Mouse (Mus musculus) megakaryocyte, embryonic 14.5 days (primary cell): ENCODE data around the gene Rpap3. TPM values are rescaled to one million over a fixed set of nuclear protein-coding genes. Genes with fewer than 3 reads are reported as not detected.
A peak's percentile ranks its signal among the peaks of the same experiment; 100 is the strongest.

Experiments used
- H3K27me3 ChIP-seq: replicated peaks from 2 replicates; pipeline ENCODE3; 2012; ENCODE audit warnings: inconsistent platforms
- H3K36me3 ChIP-seq: replicated peaks from 2 replicates; pipeline ENCODE3; 2012; ENCODE audit warnings: low read length, inconsistent platforms, mixed read lengths
- H3K4me1 ChIP-seq: 2 replicates; pipeline ENCODE4 v1.6.1; 2012; ENCODE audit warnings: inconsistent platforms
- H3K4me3 ChIP-seq: replicated peaks from 2 replicates; pipeline ENCODE3; 2012; ENCODE audit warnings: moderate library complexity, mild to moderate bottlenecking, inconsistent platforms
- H3K9me3 ChIP-seq: 2 replicates; pipeline ENCODE4 v1.6.1; 2012; ENCODE audit warnings: inconsistent platforms
- FLI1 ChIP-seq: IDR thresholded peaks from 2 replicates; pipeline ENCODE4 v1.6.1; 2012; ENCODE audit warnings: low read length, inconsistent platforms, mixed read lengths
- GATA1 ChIP-seq: IDR thresholded peaks from 3 replicates; pipeline ENCODE4 v1.6.1; 2012; ENCODE audit warnings: mixed read lengths, low read length, inconsistent platforms, borderline replicate concordance
- polyA plus RNA-seq: library from polyadenylated mRNA; stranded (reverse); fragments of >175 nt; gene quantifications from 2 replicates; pipeline ENCODE4 v1.2.3, GENCODE M21; 2012; ENCODE audit warnings: low replicate concordance; ENCODE audit not compliant: insufficient read depth

Gene Rpap3
- polyA plus RNA-seq, 1 experiment = 8.6 TPM

DNA sequence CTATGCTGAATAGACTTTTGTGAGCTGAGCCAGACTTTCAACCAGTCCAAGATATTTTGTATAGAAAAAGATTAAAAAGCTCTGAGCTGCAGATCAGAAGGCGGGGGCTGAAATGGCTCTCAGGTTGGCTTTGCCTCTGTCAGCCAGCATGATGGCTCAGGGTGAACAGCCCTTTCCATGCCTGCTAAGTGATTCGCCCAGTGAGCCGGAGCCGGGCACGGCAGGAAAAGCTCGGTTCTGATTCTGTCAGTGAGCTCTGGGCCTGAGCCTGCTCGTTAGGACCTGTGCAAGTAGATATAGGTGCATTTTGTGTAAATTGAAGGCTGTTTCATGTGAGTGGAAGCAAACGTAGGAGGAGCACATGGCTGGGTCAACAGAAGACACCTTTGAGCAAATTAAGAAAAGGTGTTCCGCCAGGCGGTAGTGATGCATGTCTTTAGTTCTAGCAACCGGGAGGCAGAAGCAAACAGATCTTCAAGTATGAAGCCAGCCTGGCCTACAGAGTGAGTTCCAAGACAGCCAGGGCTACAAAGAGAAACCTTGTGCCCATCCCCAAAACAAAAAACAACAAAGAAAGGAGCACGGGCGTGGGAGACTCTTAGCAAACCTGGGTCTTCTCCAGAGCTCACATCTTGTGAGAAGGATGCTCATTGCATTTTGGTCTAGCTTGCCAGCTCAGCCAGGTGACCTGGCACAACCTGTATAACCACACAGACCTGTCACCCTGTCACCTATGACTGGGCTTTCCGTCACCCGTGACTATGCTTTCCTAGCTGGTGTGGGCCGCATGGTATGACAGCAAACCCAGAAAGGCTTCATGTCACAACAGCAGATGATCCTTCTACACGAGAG, 18.9 kb upstream of the Rpap3 start:
- peaks cover 87% of the 10 kb centered on the region for H3K27me3 ChIP-seq
- H3K4me3 ChIP-seq = no peak overlapping the region
- H3K4me1 ChIP-seq = peaks cover 25% of the 10 kb centered on the region
- H3K9me3 ChIP-seq = peaks cover 13% of the 10 kb centered on the region
- TF ChIP-seq FLI1 = no peak
- TF ChIP-seq GATA1 = no peak
- no peaks in the 10 kb centered on the region for H3K36me3 ChIP-seq

DNA sequence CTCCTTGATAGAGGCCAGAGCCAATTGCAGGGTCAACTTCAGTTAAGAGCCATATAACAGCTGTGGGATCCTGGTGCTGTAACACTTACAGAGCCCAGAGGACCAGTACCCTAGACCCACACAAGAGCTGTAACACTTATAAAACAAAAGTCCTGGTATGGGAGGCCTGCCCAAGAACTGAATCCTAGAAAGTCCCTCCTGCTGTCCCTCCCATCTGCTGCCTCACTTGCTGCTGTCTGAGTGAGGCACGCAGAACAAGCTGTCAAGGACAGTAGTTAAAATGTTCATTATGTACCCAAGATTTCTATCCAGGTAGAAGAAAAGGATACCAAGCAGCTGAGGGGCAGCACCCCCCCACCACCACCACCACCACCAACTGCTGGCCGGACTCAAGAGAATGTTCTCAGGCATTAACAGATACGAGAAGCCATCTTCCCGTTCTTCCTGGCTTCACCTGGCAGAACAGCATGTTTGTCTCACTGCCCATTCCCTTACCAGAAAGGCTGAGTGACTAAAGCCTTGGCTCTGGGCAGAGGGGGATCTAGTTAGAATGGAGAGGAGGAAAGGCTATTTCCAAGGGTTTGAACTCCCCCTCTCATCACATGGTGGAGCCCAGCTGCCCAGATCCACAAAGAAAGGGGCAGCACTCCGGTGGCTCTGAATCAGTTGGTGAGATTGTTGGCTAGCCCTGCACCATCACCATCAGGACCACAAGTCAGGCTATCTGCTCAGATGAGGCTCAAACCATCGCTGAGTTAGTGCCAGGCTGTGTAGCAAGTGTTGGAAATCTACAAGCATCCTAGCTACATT, 18.1 kb upstream of the Rpap3 start:
- H3K4me1 ChIP-seq = peaks cover 25% of the 10 kb centered on the region
- H3K9me3 ChIP-seq = peaks cover 13% of the 10 kb centered on the region
- H3K4me3 ChIP-seq = no peak overlapping the region
- H3K36me3 ChIP-seq = no peaks in the 10 kb centered on the region
- TF ChIP-seq FLI1 = no peak
- no peak for TF ChIP-seq GATA1
- H3K27me3 ChIP-seq = peaks cover 87% of the 10 kb centered on the region

DNA sequence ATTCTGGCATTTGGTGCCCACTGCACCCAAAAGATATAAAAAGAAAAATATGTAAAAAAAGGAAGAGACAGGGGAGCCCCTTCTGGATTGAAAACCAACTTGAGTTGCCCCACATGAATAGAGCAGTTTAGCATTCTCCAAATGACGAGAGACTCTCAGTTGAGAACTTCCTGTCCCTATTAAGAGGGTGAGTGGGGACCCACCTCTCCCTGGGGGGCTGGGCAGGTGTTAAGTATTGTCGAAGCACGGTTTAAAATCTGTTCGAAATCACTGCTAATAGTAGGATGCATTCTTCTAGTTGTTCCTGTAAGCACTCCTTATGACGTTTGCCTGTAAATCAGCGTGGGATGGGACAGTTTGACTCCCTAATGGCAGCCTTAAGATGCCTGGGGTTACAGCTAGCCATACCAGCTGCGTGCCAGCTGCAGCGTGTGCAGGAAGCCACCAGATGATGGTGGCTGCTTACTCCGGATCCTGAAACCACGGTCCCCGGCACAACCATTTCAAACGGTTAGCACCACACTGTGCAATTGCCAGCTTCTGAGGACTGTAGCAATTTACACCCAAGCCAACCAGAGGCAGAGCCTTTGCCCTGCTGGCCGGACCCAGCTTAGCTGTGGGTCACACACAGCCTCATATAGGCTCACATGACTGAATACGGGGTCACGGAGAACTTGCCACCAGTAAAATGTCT, 15.5 kb upstream of the Rpap3 start:
- peak overlapping the region; percentile 42 for H3K4me3 ChIP-seq
- no peak for TF ChIP-seq FLI1
- TF ChIP-seq GATA1 = no peak

DNA sequence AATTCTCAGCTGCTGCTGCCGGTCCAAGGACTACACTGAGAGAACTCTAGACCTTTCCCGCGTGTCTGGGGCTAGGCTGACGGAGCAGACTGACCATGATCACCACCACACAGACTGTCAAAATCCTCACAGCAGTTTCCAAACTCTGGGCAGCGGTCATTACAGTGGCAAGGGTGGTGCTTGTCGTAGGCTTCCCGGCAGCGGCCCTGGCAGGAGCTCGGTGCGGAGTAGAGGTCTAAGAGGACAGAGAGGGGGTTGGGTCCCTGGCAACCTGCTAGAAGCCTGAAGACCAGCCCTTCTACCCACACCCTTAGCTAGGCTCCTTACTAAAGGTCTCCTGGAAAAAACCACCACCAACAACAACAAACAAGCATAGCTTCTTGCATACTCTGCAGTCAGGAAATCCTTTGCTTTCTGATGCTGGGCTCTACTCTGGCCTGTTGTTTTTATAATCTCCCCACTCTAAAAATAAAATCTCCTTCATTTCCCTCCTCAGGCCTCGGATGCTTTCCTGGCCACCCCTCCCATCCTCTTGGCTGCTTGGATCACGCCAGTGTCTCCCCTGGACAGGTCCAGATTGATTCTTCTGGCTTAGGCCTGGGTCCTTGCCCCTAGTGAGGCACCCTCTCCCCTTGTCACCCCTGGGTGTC, 14.5 kb upstream of the Rpap3 start:
- Histone ChIP-seq H3K4me1 (peaks cover 12% of the 10 kb centered on the region), H3K9me3 (peaks cover 13% of the 10 kb centered on the region), H3K27me3 (peaks cover 71% of the 10 kb centered on the region), H3K36me3 (no peaks in the 10 kb centered on the region), H3K4me3 (no peak overlapping the region)
- TF ChIP-seq GATA1 = no peak
- no peak for TF ChIP-seq FLI1

More for the DNA sequence above, 15.5 kb upstream of the Rpap3 start:
- H3K27me3 ChIP-seq = peaks cover 76% of the 10 kb centered on the region
- peaks cover 13% of the 10 kb centered on the region for H3K9me3 ChIP-seq
- peaks cover 12% of the 10 kb centered on the region for H3K4me1 ChIP-seq
- H3K36me3 ChIP-seq = no peaks in the 10 kb centered on the region

DNA sequence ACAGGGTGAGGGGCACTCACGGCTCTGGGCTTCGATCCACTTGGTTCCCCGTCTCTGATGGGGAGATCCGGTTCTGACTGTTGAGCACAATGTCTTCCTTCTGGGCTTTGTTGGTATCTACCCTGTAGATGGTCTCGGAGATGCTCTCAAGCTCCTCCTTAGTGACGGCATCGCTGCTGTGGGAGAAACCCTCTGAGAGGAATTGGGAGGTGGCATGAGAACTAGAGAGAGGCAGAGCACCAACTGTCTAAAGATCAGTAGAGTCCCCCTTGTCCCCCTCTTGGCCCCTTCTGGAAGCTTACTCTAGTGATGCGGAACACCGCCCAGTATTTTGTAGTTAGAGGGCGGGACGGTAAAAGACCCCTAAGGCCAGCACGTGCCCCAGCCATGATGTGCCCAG, 13.9 kb upstream of the Rpap3 start:
- TF ChIP-seq FLI1 = no peak
- TF ChIP-seq GATA1 = no peak
- peaks cover 13% of the 10 kb centered on the region for H3K9me3 ChIP-seq
- H3K27me3 ChIP-seq = peaks cover 65% of the 10 kb centered on the region
- H3K4me3 ChIP-seq = no peak overlapping the region
- H3K4me1 ChIP-seq = peaks cover 12% of the 10 kb centered on the region
- H3K36me3 ChIP-seq = no peaks in the 10 kb centered on the region

DNA sequence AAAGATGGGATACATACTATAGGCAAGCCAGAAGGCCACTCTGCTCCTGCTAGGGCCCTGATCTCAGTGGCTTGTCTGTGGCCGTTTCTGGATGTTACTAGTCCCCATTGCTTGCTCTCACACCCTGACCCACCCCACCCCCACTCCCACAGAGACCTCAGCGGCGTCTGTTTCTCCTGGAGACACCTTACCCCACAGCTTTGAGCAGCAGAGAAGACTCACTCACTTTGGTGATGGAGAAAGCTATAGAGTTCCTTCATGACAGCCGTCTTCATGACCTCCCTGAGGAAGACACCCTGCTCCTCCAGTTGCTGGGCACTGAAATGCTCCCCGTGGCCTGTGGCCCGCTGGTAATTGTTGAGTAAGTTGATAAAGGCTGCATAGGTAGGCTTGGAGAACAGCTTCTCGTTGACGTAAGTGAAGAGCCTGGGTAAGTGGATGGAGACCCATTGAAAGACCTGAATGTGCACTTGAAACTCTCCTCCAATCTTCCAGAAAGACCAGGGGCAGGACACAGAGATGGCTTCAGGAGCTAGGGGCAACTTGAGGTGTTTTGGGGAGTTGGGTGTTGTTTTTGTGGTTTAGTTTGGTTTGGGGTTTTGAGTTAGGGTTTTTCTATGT, 13.0 kb upstream of the Rpap3 start:
- Histone ChIP-seq H3K27me3 (peaks cover 66% of the 10 kb centered on the region), H3K9me3 (peaks cover 13% of the 10 kb centered on the region), H3K36me3 (no peaks in the 10 kb centered on the region), H3K4me1 (peaks cover 12% of the 10 kb centered on the region), H3K4me3 (no peak overlapping the region)
- no peak for TF ChIP-seq FLI1
- TF ChIP-seq GATA1 = no peak

DNA sequence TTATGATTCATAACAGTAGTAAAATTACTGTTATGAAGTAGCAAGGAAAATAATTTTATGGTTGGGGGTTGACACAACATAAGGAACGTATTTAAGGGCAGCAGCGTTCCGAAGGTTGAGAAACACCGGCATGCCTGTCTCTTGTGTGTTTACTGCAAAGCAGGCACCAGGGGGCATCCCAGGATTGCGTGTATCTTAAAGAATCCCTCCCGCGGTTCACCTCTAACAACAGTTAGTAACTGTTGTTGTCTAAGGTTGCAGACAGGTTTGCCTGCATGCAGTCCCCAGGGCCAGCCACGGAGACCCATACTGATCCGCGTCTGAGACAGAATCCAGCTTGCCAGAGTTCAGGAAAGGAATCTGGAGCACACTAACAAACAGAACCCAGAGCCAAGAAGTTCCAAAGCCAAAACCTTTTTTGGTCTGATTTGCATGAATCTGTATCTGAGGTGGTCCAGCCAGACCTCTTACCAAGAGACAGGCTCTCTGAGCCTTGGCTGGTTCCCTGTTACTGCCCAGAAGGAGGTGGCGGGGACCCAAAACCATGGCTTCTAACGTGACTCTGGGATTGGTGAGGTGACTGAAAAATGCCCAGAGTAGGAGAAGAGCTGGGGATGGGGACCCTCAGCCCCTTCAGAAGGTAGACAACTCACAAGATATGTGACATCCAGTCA, 12.4 kb upstream of the Rpap3 start:
- H3K4me3 ChIP-seq = no peak overlapping the region

DNA sequence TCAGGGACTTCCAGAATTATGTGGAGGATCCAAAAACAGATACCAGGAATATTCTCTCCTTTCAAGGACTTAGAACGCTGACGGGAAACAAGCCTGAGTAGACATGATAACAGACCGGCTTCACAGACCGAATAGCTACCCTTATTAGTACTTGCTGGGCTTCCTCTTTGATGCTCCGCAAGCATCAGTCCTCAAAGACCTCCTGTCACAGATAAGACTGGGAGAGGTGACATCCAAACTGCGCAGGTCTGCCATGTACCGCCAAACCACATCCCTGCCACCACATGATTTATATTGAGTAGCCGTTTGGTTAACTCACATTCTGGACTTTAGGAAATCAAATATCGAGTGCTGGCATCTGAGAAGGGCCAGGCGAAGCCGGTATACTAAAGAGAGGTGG, 11.2 kb upstream of the Rpap3 start:
- H3K4me1 ChIP-seq = peaks cover 16% of the 10 kb centered on the region
- peaks cover 65% of the 10 kb centered on the region for H3K27me3 ChIP-seq
- no peaks in the 10 kb centered on the region for H3K9me3 ChIP-seq
- no peak overlapping the region for H3K4me3 ChIP-seq
- TF ChIP-seq FLI1 (no peak), GATA1 (no peak)
- no peaks in the 10 kb centered on the region for H3K36me3 ChIP-seq

More for the DNA sequence above, 12.4 kb upstream of the Rpap3 start:
- TF ChIP-seq GATA1 (no peak), FLI1 (no peak)
- Histone ChIP-seq H3K27me3 (peaks cover 66% of the 10 kb centered on the region), H3K36me3 (no peaks in the 10 kb centered on the region), H3K4me1 (peaks cover 12% of the 10 kb centered on the region), H3K9me3 (peaks cover 10% of the 10 kb centered on the region)
